Mouse (Mus musculus): ENCODE measurements around the gene Olfr25. TPM values are rescaled to one million over a fixed set of nuclear protein-coding genes. Genes with fewer than 3 reads are reported as not detected.

The Olfr25 gene
- not detected for total RNA-seq (2021)

DNA sequence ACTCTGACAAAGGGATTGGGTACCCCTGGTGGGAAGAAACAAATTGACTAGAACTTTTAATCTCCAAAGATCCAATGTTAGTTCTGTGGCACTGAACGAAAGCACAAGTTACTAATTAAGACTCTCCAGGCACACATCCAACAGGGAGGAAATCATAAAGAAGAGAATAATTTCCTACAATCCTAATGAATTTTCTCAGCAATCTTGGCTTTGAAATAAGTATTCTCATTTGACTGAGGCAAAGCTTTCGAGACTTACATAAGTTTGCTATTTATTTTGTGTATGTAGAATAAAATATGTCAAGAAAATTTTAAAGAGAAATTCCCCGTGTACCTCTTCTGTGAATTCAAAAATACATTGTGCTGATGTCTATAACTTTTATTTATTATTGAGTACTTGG is at the start of gene Olfr25:
TSS of gene Olfr25 (plus strand) at position 301 of the 400 bp plus-strand sequence.
- DNase-seq (ENCODE audit: extremely low spot score in 1 of 2, low spot score in 1 of 2), result no peak

DNA sequence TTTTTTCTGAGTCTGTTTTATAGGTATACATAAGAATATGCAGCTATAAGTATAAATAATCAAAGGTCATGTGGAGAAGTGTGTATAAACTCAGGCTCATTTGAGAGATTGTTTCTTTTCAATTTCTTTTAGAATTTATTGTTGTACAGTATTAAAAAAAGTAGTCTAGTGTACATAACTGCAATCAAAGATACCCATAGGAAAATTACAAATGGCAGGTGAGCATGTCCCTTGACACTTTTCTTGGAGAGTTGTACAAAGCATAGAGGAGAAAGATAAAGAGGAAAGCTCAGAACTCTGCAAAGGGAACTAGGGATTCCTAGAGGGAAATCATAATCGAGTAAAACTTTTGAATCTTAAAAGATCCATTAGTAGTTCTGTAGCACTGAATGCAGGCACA is 38.1 kb upstream of the Olfr25 start, which contains the start of gene Olfr896-ps1:
TSS of gene Olfr896-ps1 (plus strand) at position 301 of the 400 bp plus-strand sequence.
- no peak for DNase-seq (ENCODE audit: extremely low spot score in 1 of 2, low spot score in 1 of 2)

DNA sequence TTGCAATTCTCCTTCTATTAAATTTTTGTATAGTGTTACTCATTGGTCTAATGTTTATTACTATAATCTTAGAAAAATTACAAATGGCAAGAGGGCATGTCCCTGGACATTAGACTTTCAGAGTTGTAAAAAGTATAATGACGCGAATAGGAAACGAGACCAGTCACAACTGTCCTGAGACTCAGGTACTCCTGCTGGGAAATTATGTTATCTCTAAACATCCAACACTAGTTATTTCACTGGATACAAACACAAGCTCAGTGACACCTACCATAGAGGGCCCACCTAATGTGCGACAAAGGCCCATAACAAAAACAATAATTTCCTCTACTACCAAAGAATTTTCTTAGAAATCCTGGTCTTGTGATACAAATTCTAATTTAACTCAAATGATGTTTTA is 19.3 kb downstream of the Olfr25 start, which contains the start of gene Olfr898:
TSS of gene Olfr898 (plus strand) at position 301 of the 400 bp plus-strand sequence.
- DNase-seq (ENCODE audit: extremely low spot score in 1 of 2, low spot score in 1 of 2), result no peak

DNA sequence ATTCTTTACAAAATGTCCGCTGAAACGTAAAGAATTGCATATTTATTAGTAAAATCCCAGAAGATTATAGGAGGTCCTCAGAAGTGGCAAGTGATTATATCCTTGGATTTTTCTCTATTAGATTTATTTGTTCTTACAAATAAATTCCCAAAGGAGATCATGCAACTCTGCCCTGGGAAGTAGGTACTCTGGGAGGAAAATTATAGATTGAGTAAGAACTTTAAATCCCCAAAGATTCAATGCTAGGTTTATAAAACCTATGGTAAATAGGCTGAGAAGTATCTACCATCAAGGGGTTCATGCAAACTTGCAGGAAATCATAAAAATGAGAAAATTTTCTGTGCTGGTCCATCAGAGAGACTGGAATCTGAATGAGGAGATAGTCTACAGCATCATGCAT is 37.7 kb downstream of the Olfr25 start, which contains the start of gene Olfr250:
TSS of gene Olfr250 (plus strand) at position 301 of the 400 bp plus-strand sequence.
- no peak for DNase-seq (ENCODE audit: extremely low spot score in 1 of 2, low spot score in 1 of 2)

DNA sequence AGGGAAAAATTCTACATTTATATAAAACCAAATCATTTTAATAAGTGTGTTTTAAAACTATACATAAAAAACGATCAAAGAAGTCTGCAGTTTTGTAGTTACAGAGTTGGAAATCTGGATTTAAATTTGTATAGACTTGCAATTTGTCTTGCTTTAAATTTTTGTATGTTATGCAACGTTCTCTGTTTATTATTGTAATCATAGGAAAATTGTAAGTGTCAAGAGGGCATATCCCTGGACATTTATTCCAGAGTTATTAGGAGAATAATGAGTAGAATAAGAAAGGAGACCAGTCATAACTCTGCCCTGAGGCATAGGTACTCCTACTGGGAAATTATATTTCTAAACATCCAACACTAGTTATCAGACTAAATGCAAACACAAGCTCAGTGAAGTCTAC is 47.9 kb downstream of the Olfr25 start, which contains the start of gene Olfr251:
TSS of gene Olfr251 (plus strand) at position 301 of the 400 bp plus-strand sequence.
- DNase-seq (ENCODE audit: extremely low spot score in 1 of 2, low spot score in 1 of 2), result no peak

Other genes with a start within 250 kb of the Olfr25 start
- gene Olfr887, start 245.0 kb upstream of the Olfr25 start, total RNA-seq (2021), result not detected
- gene Olfr888, start 220.9 kb upstream of the Olfr25 start, total RNA-seq (2021), result not detected
- gene Olfr889, start 213.9 kb upstream of the Olfr25 start, total RNA-seq (2021), result not detected
- gene Olfr890, start 186.5 kb upstream of the Olfr25 start, total RNA-seq (2021), result not detected
- not detected for gene Olfr891, start 148.2 kb upstream of the Olfr25 start, total RNA-seq (2021)
- gene Olfr893, start 120.7 kb upstream of the Olfr25 start, total RNA-seq (2021), result not detected
- not detected for gene Olfr894, start 111.0 kb upstream of the Olfr25 start, total RNA-seq (2021)
- gene Olfr143, start 76.3 kb upstream of the Olfr25 start, total RNA-seq (2021), result not detected
- not detected for gene Olfr895, start 61.2 kb upstream of the Olfr25 start, total RNA-seq (2021)
- gene Olfr896-ps1, start 38.0 kb upstream of the Olfr25 start, total RNA-seq (2021), result not detected
- not detected for gene Olfr898, start 19.4 kb downstream of the Olfr25 start, total RNA-seq (2021)
- not detected for gene Olfr250, start 37.8 kb downstream of the Olfr25 start, total RNA-seq (2021)
- gene Olfr251, start 48.0 kb downstream of the Olfr25 start, total RNA-seq (2021), result not detected
- gene Olfr147, start 72.6 kb downstream of the Olfr25 start, total RNA-seq (2021), result not detected
- not detected for gene Olfr901, start 100.4 kb downstream of the Olfr25 start, total RNA-seq (2021)
- not detected for gene Olfr902, start 118.6 kb downstream of the Olfr25 start, total RNA-seq (2021)
- not detected for gene Olfr904, start 134.1 kb downstream of the Olfr25 start, total RNA-seq (2021)
- under 1 TPM in 1 of 2 experiments, not detected in 1; 0.07 TPM for gene Olfr905, start 142.0 kb downstream of the Olfr25 start, total RNA-seq (2021)
- not detected for gene Olfr906, start 158.0 kb downstream of the Olfr25 start, total RNA-seq (2021)
- not detected for gene Olfr907, start 166.7 kb downstream of the Olfr25 start, total RNA-seq (2021)
- not detected for gene Olfr911-ps1, start 192.5 kb downstream of the Olfr25 start, total RNA-seq (2021)
- gene Olfr910, start 208.8 kb downstream of the Olfr25 start, total RNA-seq (2021), result not detected